Mouse (Mus musculus): ENCODE measurements at regions not wholly inside any gene's neighbourhood (a gene's known extent, or its start where the extent isn't known, plus 50 kb on each side); places are given as distances from the start of the nearest gene placed in this dataset.

- Histone ChIP-seq H3K27ac (ENCODE audit: low read depth, low read length) (no peak overlapping the region), H3K4me3 (ENCODE audit: low read depth, low read length) (no peak overlapping the region), H3K9me3 (ENCODE audit: control insufficient read depth, low read length) (no peaks in the 10 kb centered on the region), H3K9ac (ENCODE audit: low read length) (no peak overlapping the region), H3K36me3 (ENCODE audit: control insufficient read depth, insufficient read depth, low read length) (no peaks in the 10 kb centered on the region), H3K4me2 (ENCODE audit: low read depth) (no peak overlapping the region), H3K4me1 (ENCODE audit: control insufficient read depth, insufficient read depth, low read length) (no peaks in the 10 kb centered on the region), H3K27me3 (ENCODE audit: control insufficient read depth, insufficient read depth, low read length) (no peaks in the 10 kb centered on the region)
- 78% methylated on average over 6 of the region's 6 CpGs for WGBS
- DNase-seq (ENCODE audit: low spot score) (no peak), ATAC-seq (ENCODE audit: insufficient read depth, low FRiP score, low TSS enrichment) (no peak)
These were observed 130.4 kb upstream of the Tmtc2 start for GRCm38 (mm10) chr10:105704472-105705235.

- Histone ChIP-seq H3K27ac (ENCODE audit: low read depth, low read length) (no peak overlapping the region), H3K4me1 (ENCODE audit: control insufficient read depth, insufficient read depth, low read length) (no peaks in the 10 kb centered on the region), H3K9me3 (ENCODE audit: control insufficient read depth, low read length) (no peaks in the 10 kb centered on the region), H3K9ac (ENCODE audit: low read length) (no peak overlapping the region), H3K27me3 (ENCODE audit: control insufficient read depth, insufficient read depth, low read length) (no peaks in the 10 kb centered on the region), H3K4me3 (ENCODE audit: low read depth, low read length) (no peak overlapping the region), H3K4me2 (ENCODE audit: low read depth) (no peak overlapping the region), H3K36me3 (ENCODE audit: control insufficient read depth, insufficient read depth, low read length) (no peaks in the 10 kb centered on the region)
- DNase-seq (ENCODE audit: low spot score): no peak
- WGBS: 66% methylated on average over 4 of the region's 4 CpGs
- peak; percentile 48; the same call in 1 of the 2 replicates for ATAC-seq (ENCODE audit: insufficient read depth, low FRiP score, low TSS enrichment)
These were observed 118.9 kb upstream of the Tmtc2 start for GRCm38 (mm10) chr10:105693131-105693530.

GRCm38 (mm10) chr10:105689388-105689787 is 115.1 kb upstream of the Tmtc2 start:
- peak; percentile 15 for DNase-seq (ENCODE audit: low spot score)
- no peak overlapping the region for H3K4me2 ChIP-seq (ENCODE audit: low read depth)
- 81% methylated on average over 9 of the region's 9 CpGs for WGBS
- no peaks in the 10 kb centered on the region for H3K36me3 ChIP-seq (ENCODE audit: control insufficient read depth, insufficient read depth, low read length)
- no peaks in the 10 kb centered on the region for H3K27me3 ChIP-seq (ENCODE audit: control insufficient read depth, insufficient read depth, low read length)
- ATAC-seq (ENCODE audit: insufficient read depth, low FRiP score, low TSS enrichment): no peak
- no peaks in the 10 kb centered on the region for H3K9me3 ChIP-seq (ENCODE audit: control insufficient read depth, low read length)
- H3K4me1 ChIP-seq (ENCODE audit: control insufficient read depth, insufficient read depth, low read length): no peaks in the 10 kb centered on the region
- no peak overlapping the region for H3K9ac ChIP-seq (ENCODE audit: low read length)
- no peak overlapping the region for H3K27ac ChIP-seq (ENCODE audit: low read depth, low read length)
- no peak overlapping the region for H3K4me3 ChIP-seq (ENCODE audit: low read depth, low read length)

- Histone ChIP-seq H3K4me3 (ENCODE audit: low read depth, low read length) (no peak overlapping the region), H3K36me3 (ENCODE audit: control insufficient read depth, insufficient read depth, low read length) (no peaks in the 10 kb centered on the region), H3K9ac (ENCODE audit: low read length) (no peak overlapping the region), H3K27ac (ENCODE audit: low read depth, low read length) (no peak overlapping the region), H3K9me3 (ENCODE audit: control insufficient read depth, low read length) (no peaks in the 10 kb centered on the region), H3K4me2 (ENCODE audit: low read depth) (no peak overlapping the region), H3K27me3 (ENCODE audit: control insufficient read depth, insufficient read depth, low read length) (no peaks in the 10 kb centered on the region), H3K4me1 (ENCODE audit: control insufficient read depth, insufficient read depth, low read length) (no peaks in the 10 kb centered on the region)
- whole genome bisulfite sequencing: 79% methylated on average over 9 of the region's 9 CpGs
- DNase-seq (ENCODE audit: low spot score) (no peak), ATAC-seq (ENCODE audit: insufficient read depth, low FRiP score, low TSS enrichment) (no peak)
These were observed 114.6 kb upstream of the Tmtc2 start for GRCm38 (mm10) chr10:105688879-105689278.

- Histone ChIP-seq H3K4me3 (ENCODE audit: low read depth, low read length) (no peak overlapping the region), H3K27me3 (ENCODE audit: control insufficient read depth, insufficient read depth, low read length) (no peaks in the 10 kb centered on the region), H3K4me2 (ENCODE audit: low read depth) (no peak overlapping the region), H3K4me1 (ENCODE audit: control insufficient read depth, insufficient read depth, low read length) (no peaks in the 10 kb centered on the region), H3K36me3 (ENCODE audit: control insufficient read depth, insufficient read depth, low read length) (no peaks in the 10 kb centered on the region), H3K9me3 (ENCODE audit: control insufficient read depth, low read length) (no peaks in the 10 kb centered on the region), H3K9ac (ENCODE audit: low read length) (no peak overlapping the region), H3K27ac (ENCODE audit: low read depth, low read length) (no peak overlapping the region)
- ATAC-seq (ENCODE audit: insufficient read depth, low FRiP score, low TSS enrichment) (no peak), DNase-seq (ENCODE audit: low spot score) (no peak)
- WGBS: 84% methylated on average over 5 of the region's 5 CpGs
These were observed 112.6 kb upstream of the Tmtc2 start for GRCm38 (mm10) chr10:105686876-105687275.

- ATAC-seq (ENCODE audit: insufficient read depth, low FRiP score, low TSS enrichment) (no peak), DNase-seq (ENCODE audit: low spot score) (no peak)
- Histone ChIP-seq H3K4me3 (ENCODE audit: low read depth, low read length) (no peak overlapping the region), H3K9me3 (ENCODE audit: control insufficient read depth, low read length) (no peaks in the 10 kb centered on the region), H3K27ac (ENCODE audit: low read depth, low read length) (no peak overlapping the region), H3K9ac (ENCODE audit: low read length) (no peak overlapping the region), H3K4me1 (ENCODE audit: control insufficient read depth, insufficient read depth, low read length) (no peaks in the 10 kb centered on the region), H3K4me2 (ENCODE audit: low read depth) (no peak overlapping the region), H3K27me3 (ENCODE audit: control insufficient read depth, insufficient read depth, low read length) (no peaks in the 10 kb centered on the region), H3K36me3 (ENCODE audit: control insufficient read depth, insufficient read depth, low read length) (no peaks in the 10 kb centered on the region)
- 86% methylated on average over 6 of the region's 6 CpGs for WGBS
These were observed 105.3 kb upstream of the Tmtc2 start for GRCm38 (mm10) chr10:105679598-105679997.

- no peak overlapping the region for H3K4me3 ChIP-seq (ENCODE audit: low read depth, low read length)
- no peaks in the 10 kb centered on the region for H3K9me3 ChIP-seq (ENCODE audit: control insufficient read depth, low read length)
- no peak overlapping the region for H3K4me2 ChIP-seq (ENCODE audit: low read depth)
- ATAC-seq (ENCODE audit: insufficient read depth, low FRiP score, low TSS enrichment) (no peak), DNase-seq (ENCODE audit: low spot score) (no peak)
- H3K4me1 ChIP-seq (ENCODE audit: control insufficient read depth, insufficient read depth, low read length): no peaks in the 10 kb centered on the region
- no peaks in the 10 kb centered on the region for H3K36me3 ChIP-seq (ENCODE audit: control insufficient read depth, insufficient read depth, low read length)
- H3K27ac ChIP-seq (ENCODE audit: low read depth, low read length): no peak overlapping the region
- H3K27me3 ChIP-seq (ENCODE audit: control insufficient read depth, insufficient read depth, low read length): no peaks in the 10 kb centered on the region
- H3K9ac ChIP-seq (ENCODE audit: low read length): no peak overlapping the region
- WGBS: 86% methylated on average over 2 of the region's 2 CpGs
These were observed 92.7 kb upstream of the Tmtc2 start for GRCm38 (mm10) chr10:105666959-105667358.

GRCm38 (mm10) chr10:105660761-105661160 is 86.5 kb upstream of the Tmtc2 start:
- no peak overlapping the region for H3K4me2 ChIP-seq (ENCODE audit: low read depth)
- H3K4me3 ChIP-seq (ENCODE audit: low read depth, low read length): no peak overlapping the region
- H3K9ac ChIP-seq (ENCODE audit: low read length): no peak overlapping the region
- WGBS: 95% methylated on average over 7 of the region's 7 CpGs
- ATAC-seq (ENCODE audit: insufficient read depth, low FRiP score, low TSS enrichment) (no peak), DNase-seq (ENCODE audit: low spot score) (no peak)
- no peak overlapping the region for H3K27ac ChIP-seq (ENCODE audit: low read depth, low read length)
- no peaks in the 10 kb centered on the region for H3K9me3 ChIP-seq (ENCODE audit: control insufficient read depth, low read length)
- no peaks in the 10 kb centered on the region for H3K27me3 ChIP-seq (ENCODE audit: control insufficient read depth, insufficient read depth, low read length)
- H3K4me1 ChIP-seq (ENCODE audit: control insufficient read depth, insufficient read depth, low read length): no peaks in the 10 kb centered on the region
- H3K36me3 ChIP-seq (ENCODE audit: control insufficient read depth, insufficient read depth, low read length): no peaks in the 10 kb centered on the region

- no peaks in the 10 kb centered on the region for H3K27me3 ChIP-seq (ENCODE audit: control insufficient read depth, insufficient read depth, low read length)
- H3K9ac ChIP-seq (ENCODE audit: low read length): no peak overlapping the region
- no peaks in the 10 kb centered on the region for H3K36me3 ChIP-seq (ENCODE audit: control insufficient read depth, insufficient read depth, low read length)
- ATAC-seq (ENCODE audit: insufficient read depth, low FRiP score, low TSS enrichment) (no peak), DNase-seq (ENCODE audit: low spot score) (no peak)
- H3K4me2 ChIP-seq (ENCODE audit: low read depth): no peak overlapping the region
- WGBS: 85% methylated on average over 2 of the region's 2 CpGs
- H3K9me3 ChIP-seq (ENCODE audit: control insufficient read depth, low read length): no peaks in the 10 kb centered on the region
- no peak overlapping the region for H3K4me3 ChIP-seq (ENCODE audit: low read depth, low read length)
- H3K27ac ChIP-seq (ENCODE audit: low read depth, low read length): no peak overlapping the region
- no peaks in the 10 kb centered on the region for H3K4me1 ChIP-seq (ENCODE audit: control insufficient read depth, insufficient read depth, low read length)
These were observed 82.5 kb upstream of the Tmtc2 start for GRCm38 (mm10) chr10:105656788-105657187.

All from neural tube, embryonic 11.5 days (tissue).